In genomic region chr5:43358928-43359765, GRCm38 (mm10) we compare ENCODE assay signal across 22 mouse cellular contexts.
DNase-seq lines count a peak whose midpoint lies in the region; ATAC-seq and TF ChIP-seq lines count a peak whose summit lies in the region.
"Had no signal": no experiment of that assay in that cellular context is flagged by ENCODE, and none has a peak within 500 bp of the region (broad histone marks: within the 10 kb centered on the region; RNA-seq: fewer than 3 reads in every experiment).

No protein-coding gene starts in this region.

- peaks cover 7% of the 10 kb centered on the region for H3K4me1 ChIP-seq in embryonic fibroblast, embryonic 13.5 days (ENCODE audit: control insufficient read depth, insufficient read depth, low read length)

- peak; percentile 64 for ATAC-seq in frontal cortex, adult (ENCODE audit: low TSS enrichment)
- ATAC-seq: forebrain, embryonic 15.5 days; intestine, embryonic 15.5 days had no signal

- H3K27ac ChIP-seq in left cerebral cortex, adult 2 months, result peak overlapping the region; percentile 71
- H3K27ac ChIP-seq in embryonic fibroblast, embryonic 13.5 days (ENCODE audit: insufficient read depth, low read length), result 0 out of 2 replicates have a peak overlapping the region, but pooled peaks have one; percentile 14
- no peak overlapping the region for H3K27ac ChIP-seq in gastrocnemius, adult 2 months
- H3K27ac ChIP-seq: forebrain, embryonic 15.5 days; heart, adult 2 months; heart, embryonic 15.5 days; hindbrain, embryonic 15.5 days; intestine, embryonic 15.5 days; limb, embryonic 10.5 days had no signal

- H3K4me3 ChIP-seq in left cerebral cortex, adult 2 months, result no peak overlapping the region
- H3K4me3 ChIP-seq in embryonic fibroblast, embryonic 13.5 days (ENCODE audit: insufficient read depth, low read length), result no peak overlapping the region
- no peak overlapping the region for H3K4me3 ChIP-seq in gastrocnemius, adult 2 months
- H3K4me3 ChIP-seq: erythroblast, embryonic 14.5 days; forebrain, embryonic 15.5 days; heart, adult 2 months; heart, embryonic 15.5 days; hindbrain, embryonic 15.5 days; intestine, embryonic 15.5 days; limb, embryonic 10.5 days had no signal

- TF ChIP-seq POLR2A in embryonic fibroblast, embryonic 13.5 days (IDR thresholded peaks at IDR 0.05; ENCODE audit: low read depth, low read length), result no peak

- TF ChIP-seq CTCF in left cerebral cortex, adult 2 months (IDR thresholded peaks at IDR 0.05), result no peak
- TF ChIP-seq CTCF in embryonic fibroblast, embryonic 13.5 days (IDR thresholded peaks at IDR 0.05; ENCODE audit: borderline replicate concordance, insufficient read depth, low read length), result no peak
- no peak for TF ChIP-seq CTCF in gastrocnemius, adult 2 months (IDR thresholded peaks at IDR 0.05)

- intact Hi-C loops in left cerebral cortex, adult 2 months (cut with DNase I), result loop anchor here (5.0 to 10.0 kb wide), 2 partner anchors 112 to 1184 kb away; no protein-coding TSS in a partner anchor
- intact Hi-C loops in left cerebral cortex, postnatal 10 days (cut with DNase I), result no loop called here
- intact Hi-C loops in gastrocnemius, adult 2 months (cut with DNase I), result no loop called here

- no peak for DNase-seq in frontal cortex, postnatal 14 days (ENCODE audit: low spot score in 2 of 2)
- DNase-seq in left cerebral cortex, adult 2 months (ENCODE audit: extremely low spot score in 1 of 2, low spot score in 2 of 2), result peak in 1 of 2 experiments; percentile 28
- DNase-seq in left cerebral cortex, postnatal 10 days (ENCODE audit: extremely low spot score in 1 of 2, low spot score in 2 of 2), result no peak
- peak; percentile 16 for DNase-seq in MN1 (ENCODE audit: low spot score)
- no peak for DNase-seq in gastrocnemius, adult 2 months
- DNase-seq in ovary, adult 18-20 months (ENCODE audit: low spot score), result no peak
- DNase-seq: adrenal gland, postnatal 14 days; gastrocnemius, postnatal 14 days; heart, adult 2 months; heart, postnatal 4 days; kidney, postnatal 36 days; lung, adult 18-20 months; lung, postnatal 36 days; thymus, postnatal 4 days had no signal
